Mouse (Mus musculus) MEL (cell line): ENCODE measurements at regions not wholly inside any gene's neighbourhood (a gene's known extent, or its start where the extent isn't known, plus 50 kb on each side); places are given as distances from the start of the nearest gene placed in this dataset.

Experiments used
- BHLHE40 ChIP-seq: IDR thresholded peaks from 2 replicates; pipeline ENCODE4 v1.6.1; 2012; ENCODE audit warnings: low read depth, mild to moderate bottlenecking, inconsistent platforms, low read length, improper control_type of control experiment, borderline replicate concordance
- CHD1 ChIP-seq: IDR thresholded peaks from 2 replicates; pipeline ENCODE4 v1.6.1; 2012; ENCODE audit warnings: low read depth, mild to moderate bottlenecking, inconsistent platforms, low read length, improper control_type of control experiment
- CTCF ChIP-seq, 3 experiments: IDR thresholded peaks in 2 of 3; conservative IDR thresholded peaks in 1 of 3; 2 replicates each; pipeline ENCODE4 v1.5.1; 2011 to 2012; ENCODE audit warnings: low read length in 3 of 3, low read depth in 2 of 3, mild to moderate bottlenecking in 2 of 3, improper control_type of control experiment in 1 of 3, inconsistent platforms in 1 of 3, mixed read lengths in 1 of 3, moderate library complexity in 1 of 3; ENCODE audit not compliant: control insufficient read depth in 1 of 3, insufficient read depth in 1 of 3, poor library complexity in 1 of 3, severe bottlenecking in 1 of 3
- EP300 ChIP-seq, 2 experiments: IDR thresholded peaks; 2 replicates each; pipeline ENCODE4 v1.6.1; 2011; ENCODE audit warnings: improper control_type of control experiment in 2 of 2, low read length in 2 of 2, low read depth in 1 of 2, mild to moderate bottlenecking in 1 of 2
- GATA1 ChIP-seq: IDR thresholded peaks from 2 replicates; pipeline ENCODE4 v1.6.1; 2011; ENCODE audit warnings: low read depth, low read length, improper control_type of control experiment
- JUND ChIP-seq: IDR thresholded peaks from 2 replicates; pipeline ENCODE4 v1.6.1; 2011; ENCODE audit warnings: low read depth, mild to moderate bottlenecking, improper control_type of control experiment, low read length
- MXI1 ChIP-seq: IDR thresholded peaks from 2 replicates; pipeline ENCODE4 v1.6.1; 2011; ENCODE audit warnings: mild to moderate bottlenecking, low read depth, low read length, improper control_type of control experiment
- NRF1 ChIP-seq: IDR thresholded peaks from 2 replicates; pipeline ENCODE4 v1.6.1; 2014; ENCODE audit warnings: low read depth, mild to moderate bottlenecking, inconsistent platforms, low read length, improper control_type of control experiment, moderate library complexity; ENCODE audit not compliant: poor library complexity, insufficient read depth, severe bottlenecking
- POLR2A ChIP-seq, 2 experiments: IDR thresholded peaks; 2 replicates each; pipeline ENCODE4 v1.6.1; 2011 to 2012; ENCODE audit warnings: low read length in 2 of 2, mild to moderate bottlenecking in 2 of 2, control low read depth in 1 of 2, improper control_type of control experiment in 1 of 2, low read depth in 1 of 2, moderate library complexity in 1 of 2; ENCODE audit not compliant: control insufficient read depth in 1 of 2, insufficient read depth in 1 of 2, poor library complexity in 1 of 2
- POLR2AphosphoS2 ChIP-seq: IDR thresholded peaks from 2 replicates; pipeline ENCODE4 v1.6.1; 2011; ENCODE audit warnings: low read length, improper control_type of control experiment
- POLR2AphosphoS5 ChIP-seq: IDR thresholded peaks from 2 replicates; pipeline ENCODE4 v1.6.1; 2012; ENCODE audit warnings: low read depth, borderline replicate concordance, mild to moderate bottlenecking, inconsistent platforms, low read length, moderate library complexity, mixed read lengths
- TCF12 ChIP-seq: IDR thresholded peaks from 2 replicates; pipeline ENCODE4 v1.6.1; 2014; ENCODE audit warnings: low read depth, mild to moderate bottlenecking, inconsistent platforms, low read length, improper control_type of control experiment, moderate library complexity
- ZMIZ1 ChIP-seq: IDR thresholded peaks from 2 replicates; pipeline ENCODE4 v1.6.1; 2012; ENCODE audit warnings: low read depth, mild to moderate bottlenecking, inconsistent platforms, low read length, improper control_type of control experiment, moderate library complexity
- ZNF384 ChIP-seq: IDR thresholded peaks from 2 replicates; pipeline ENCODE4 v1.6.1; 2012; ENCODE audit warnings: low read depth, mild to moderate bottlenecking, inconsistent platforms, low read length, improper control_type of control experiment

- TF ChIP-seq MXI1 (no peak), JUND (no peak), POLR2A (IDR thresholded peaks at IDR 0.05; ENCODE audit: control insufficient read depth in 1 of 2, insufficient read depth in 1 of 2, low read depth in 1 of 2, low read length in 2 of 2, poor library complexity in 1 of 2) (no peak), CTCF (IDR thresholded peaks at IDR 0.05 in 2 of 3, conservative IDR thresholded peaks at IDR 0.05 in 1 of 3; ENCODE audit: control insufficient read depth in 1 of 3, insufficient read depth in 1 of 3, low read depth in 2 of 3, low read length in 3 of 3, poor library complexity in 1 of 3, severe bottlenecking in 1 of 3) (no peak), GATA1 (no peak), BHLHE40 (no peak), ZMIZ1 (no peak), CHD1 (no peak), EP300 (IDR thresholded peaks at IDR 0.05; ENCODE audit: low read depth in 1 of 2, low read length in 2 of 2) (no peak), TCF12 (no peak), NRF1 (no peak), POLR2AphosphoS5 (no peak), ZNF384 (no peak), POLR2AphosphoS2 (no peak)
Measured at GRCm38 (mm10) chr8:17664371-17665141, 1313.5 kb downstream of the Defb40 start.
